Mouse (Mus musculus) embryonic facial prominence, embryonic 14.5 days (tissue): ENCODE measurements around the gene Krtap29-1. TPM values are rescaled to one million over a fixed set of nuclear protein-coding genes. Genes with fewer than 3 reads are reported as not detected.

Experiments
- polyA plus RNA-seq: library from polyadenylated mRNA; unstranded; fragments of >200 nt; fragmentation: Nextera tagmentation; extraction: Ambion mirVana; gene quantifications from 2 replicates; pipeline ENCODE4 v1.2.1, GENCODE M21; 2014

The Krtap29-1 gene
- polyA plus RNA-seq, 1 experiment from 2014 or later, result not detected

Other genes starting within 250 kb of the Krtap29-1 start
- gene Gm14180, start 244.8 kb downstream of the Krtap29-1 start, polyA plus RNA-seq, result not detected in 2 replicates
- gene Gm11595, start 206.1 kb downstream of the Krtap29-1 start, polyA plus RNA-seq, result not detected in 2 replicates
- not detected in 2 replicates for gene Krtap4-8, start 198.3 kb downstream of the Krtap29-1 start, polyA plus RNA-seq
- gene Krtap4-9, start 193.9 kb downstream of the Krtap29-1 start, polyA plus RNA-seq, result not detected in 2 replicates
- not detected in 2 replicates for gene Gm11596, start 185.6 kb downstream of the Krtap29-1 start, polyA plus RNA-seq
- not detected in 2 replicates for gene Gm11569, start 180.1 kb downstream of the Krtap29-1 start, polyA plus RNA-seq
- not detected in 2 replicates for gene Gm11554, start 174.6 kb downstream of the Krtap29-1 start, polyA plus RNA-seq
- not detected in 2 replicates for gene Krtap4-13, start 169.2 kb downstream of the Krtap29-1 start, polyA plus RNA-seq
- not detected in 2 replicates for gene Gm11564, start 163.4 kb downstream of the Krtap29-1 start, polyA plus RNA-seq
- not detected in 2 replicates for gene 2300003K06Rik, start 141.0 kb downstream of the Krtap29-1 start, polyA plus RNA-seq
- gene Krtap4-16, start 127.4 kb downstream of the Krtap29-1 start, polyA plus RNA-seq, result not detected in 2 replicates
- gene Gm11568, start 121.1 kb downstream of the Krtap29-1 start, polyA plus RNA-seq, result not detected in 2 replicates
- gene Gm11559, start 114.6 kb downstream of the Krtap29-1 start, polyA plus RNA-seq, result not detected in 2 replicates
- not detected in 2 replicates for gene Krtap9-1, start 105.7 kb downstream of the Krtap29-1 start, polyA plus RNA-seq
- not detected in 2 replicates for gene Gm11567, start 99.9 kb downstream of the Krtap29-1 start, polyA plus RNA-seq
- not detected in 2 replicates for gene Krtap31-1, start 71.1 kb downstream of the Krtap29-1 start, polyA plus RNA-seq
- gene Gm11565, start 64.3 kb downstream of the Krtap29-1 start, polyA plus RNA-seq, result not detected in 2 replicates
- gene Krtap31-2, start 42.8 kb downstream of the Krtap29-1 start, polyA plus RNA-seq, result not detected in 2 replicates
- not detected in 2 replicates for gene Krtap9-5, start 30.6 kb downstream of the Krtap29-1 start, polyA plus RNA-seq
- 0.26 TPM in 1 of 2 replicates, not detected in the other for gene Krtap16-1, start 7.5 kb upstream of the Krtap29-1 start, polyA plus RNA-seq
- gene Krtap17-1, start 14.9 kb upstream of the Krtap29-1 start, polyA plus RNA-seq, result 0.38 and 0.63 TPM in 2 replicates
- gene Krt33a, start 37.2 kb upstream of the Krtap29-1 start, polyA plus RNA-seq, result 0.20 and 0.54 TPM in 2 replicates
- gene Krt33b, start 50.8 kb upstream of the Krtap29-1 start, polyA plus RNA-seq, result 0.96 and 1.3 TPM in 2 replicates
- gene Krt34, start 62.5 kb upstream of the Krtap29-1 start, polyA plus RNA-seq, result 0.40 TPM in 1 of 2 replicates, not detected in the other
- gene Krt31, start 71.5 kb upstream of the Krtap29-1 start, polyA plus RNA-seq, result 0.30 and 1.3 TPM in 2 replicates
- gene Krt32, start 109.2 kb upstream of the Krtap29-1 start, polyA plus RNA-seq, result 0.79 and 1.4 TPM in 2 replicates
- gene Krt35, start 117.2 kb upstream of the Krtap29-1 start, polyA plus RNA-seq, result 1.5 and 2.9 TPM in 2 replicates
- gene Krt36, start 126.6 kb upstream of the Krtap29-1 start, polyA plus RNA-seq, result 0.28 and 0.29 TPM in 2 replicates
- gene Krt13, start 142.5 kb upstream of the Krtap29-1 start, polyA plus RNA-seq, result 9.6 and 60.5 TPM in 2 replicates
- gene Krt15, start 156.9 kb upstream of the Krtap29-1 start, polyA plus RNA-seq, result 156 and 236 TPM in 2 replicates
- 82.2 and 120 TPM in 2 replicates for gene Krt19, start 169.6 kb upstream of the Krtap29-1 start, polyA plus RNA-seq
- gene Krt9, start 214.2 kb upstream of the Krtap29-1 start, polyA plus RNA-seq, result not detected in 2 replicates
- 365 and 385 TPM in 2 replicates for gene Krt14, start 228.5 kb upstream of the Krtap29-1 start, polyA plus RNA-seq